Mouse (Mus musculus) brain, embryonic 14.5 days (tissue): ENCODE measurements around the gene Fam171a1.

Source experiments
- CTCF ChIP-seq: fragments of 200-500 bp; IDR thresholded peaks from 2 replicates; pipeline ENCODE4 v1.5.1; 2012; ENCODE audit warnings: inconsistent platforms, mild to moderate bottlenecking, moderate library complexity, borderline replicate concordance; ENCODE audit not compliant: insufficient read depth, insufficient read length; ENCODE audit errors: extremely low read depth
- POLR2A ChIP-seq: fragments of 200-500 bp; IDR thresholded peaks from 2 replicates; pipeline ENCODE4 v1.6.1; 2012; ENCODE audit warnings: mild to moderate bottlenecking, inconsistent platforms, borderline replicate concordance; ENCODE audit not compliant: poor library complexity, insufficient read depth, insufficient read length, severe bottlenecking; ENCODE audit errors: extremely low read depth

DNA sequence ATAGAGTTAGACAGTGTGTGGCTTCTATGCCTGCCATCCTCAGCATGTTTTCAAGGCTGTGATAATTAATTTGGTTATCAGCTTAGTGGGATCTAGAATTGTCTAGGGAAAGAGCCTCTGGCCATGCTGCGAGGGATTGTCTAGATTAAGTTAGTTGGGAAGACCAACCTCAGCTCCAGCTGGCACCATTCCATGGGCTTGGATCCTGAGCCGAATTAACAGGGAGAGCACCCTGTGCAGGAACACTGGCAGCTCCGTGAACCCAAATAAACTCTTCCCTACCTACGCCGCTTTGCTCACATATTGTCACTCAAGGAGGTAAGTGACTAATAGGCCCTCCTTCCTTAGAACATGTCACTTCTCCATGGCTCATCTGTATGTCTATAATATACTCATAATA is 69.6 kb downstream of the Fam171a1 start:
- TF ChIP-seq POLR2A (no peak), CTCF (no peak)
